Mouse (Mus musculus): ENCODE results near the gene Chtf18.

DNA sequence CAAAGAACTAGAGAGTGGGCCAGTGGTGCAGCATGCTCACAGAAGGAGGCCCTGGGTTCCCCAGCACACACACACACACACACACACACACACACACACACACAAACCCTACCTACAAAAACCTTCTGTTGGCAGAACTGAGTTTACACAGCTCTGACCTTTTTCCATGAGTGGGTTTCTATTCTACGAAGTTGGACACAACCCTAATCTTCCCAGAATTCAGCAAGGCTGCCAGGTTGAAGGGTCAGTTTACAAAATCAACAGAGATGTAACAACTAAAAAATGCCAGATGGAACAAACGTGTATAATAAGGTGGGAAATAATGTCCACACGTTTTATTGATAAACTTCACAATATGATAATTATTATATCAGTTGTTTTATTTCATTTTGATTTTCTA is 30.5 kb upstream of the Chtf18 start:
- TF ChIP-seq CTCF (IDR thresholded peaks at IDR 0.05; ENCODE audit: low read depth, low read length) (no peak), GATA2 (IDR thresholded peaks at IDR 0.05; ENCODE audit: borderline replicate concordance, low read depth, low read length) (no peak)
